Mouse (Mus musculus) CD4-positive, CD25-positive, alpha-beta regulatory T cell, adult 9 weeks (primary cell): ENCODE measurements around the gene Cdh19. TPM values are rescaled to one million over a fixed set of nuclear protein-coding genes. Genes with fewer than 3 reads are reported as not detected.

ENCODE experiments used
- polyA plus RNA-seq: library from polyadenylated mRNA; unstranded; fragments of 100-300 nt; shearing (Covaris generic); gene quantifications from one replicate; pipeline ENCODE4 v1.2.1, GENCODE M21; 2017

The Cdh19 gene
- not detected for polyA plus RNA-seq

DNA sequence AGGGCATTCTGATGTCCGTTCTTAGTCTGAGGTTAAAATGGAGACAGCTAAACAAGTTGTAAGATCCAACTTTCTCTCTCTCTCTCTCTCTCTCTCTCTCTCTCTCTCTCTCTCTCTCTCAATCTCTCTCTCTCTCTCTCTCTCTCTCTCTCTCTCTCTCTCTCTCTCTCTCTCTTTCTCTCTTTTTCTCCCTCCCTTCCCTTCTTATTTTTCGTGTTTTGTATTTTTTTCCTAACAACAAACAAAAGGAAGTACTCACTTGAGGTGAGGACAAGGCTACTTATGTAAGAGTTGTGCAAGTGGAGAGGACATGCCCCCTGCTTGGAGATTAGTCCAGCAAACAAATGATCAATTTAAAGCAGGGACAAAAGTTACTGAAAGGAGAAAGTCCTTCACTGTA is at the start of gene Cdh19:
TSS of gene Cdh19 (minus strand) at position 101 of the 400 bp plus-strand sequence.

